Mouse (Mus musculus): ENCODE measurements around the gene Ccr1. TPM values are rescaled to one million over a fixed set of nuclear protein-coding genes. Genes with fewer than 3 reads are reported as not detected.

The Ccr1 gene
- total RNA-seq, 2 experiments from 2014 or later, result 0.38 TPM; not detected in 1

- no peak overlapping the region for H3K27ac ChIP-seq
- DNase-seq (ENCODE audit: extremely low spot score in 1 of 2, low spot score in 2 of 2), result no peak
- no peak overlapping the region for H3K4me3 ChIP-seq
- intact Hi-C loops (cut with DNase I), result no loop called here
- TF ChIP-seq CTCF (IDR thresholded peaks at IDR 0.05), result no peak
Measured at GRCm38 (mm10) chr9:123949432-123949831, 19.1 kb downstream of the Ccr1 start.

DNA sequence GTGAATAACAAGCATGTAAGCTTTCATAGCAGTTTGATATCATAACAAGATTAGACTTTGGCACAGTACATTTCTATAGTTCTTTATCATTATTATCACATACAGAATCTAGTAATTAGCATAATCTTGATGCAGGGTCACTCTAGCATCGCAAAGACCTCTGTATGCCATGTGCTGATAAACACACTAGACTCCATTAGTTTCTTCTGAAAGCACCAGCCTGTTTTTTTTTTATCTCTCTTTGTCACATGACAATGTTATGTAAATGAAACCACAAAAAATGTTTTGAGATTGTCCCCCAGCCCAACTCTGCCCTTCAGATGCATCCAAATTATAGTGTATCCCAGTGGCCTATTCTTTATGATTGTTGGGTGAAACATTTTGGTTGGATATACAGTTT, 20.7 kb downstream of the Ccr1 start:
- no peak overlapping the region for H3K27ac ChIP-seq
- intact Hi-C loops (cut with DNase I), result no loop called here

DNA sequence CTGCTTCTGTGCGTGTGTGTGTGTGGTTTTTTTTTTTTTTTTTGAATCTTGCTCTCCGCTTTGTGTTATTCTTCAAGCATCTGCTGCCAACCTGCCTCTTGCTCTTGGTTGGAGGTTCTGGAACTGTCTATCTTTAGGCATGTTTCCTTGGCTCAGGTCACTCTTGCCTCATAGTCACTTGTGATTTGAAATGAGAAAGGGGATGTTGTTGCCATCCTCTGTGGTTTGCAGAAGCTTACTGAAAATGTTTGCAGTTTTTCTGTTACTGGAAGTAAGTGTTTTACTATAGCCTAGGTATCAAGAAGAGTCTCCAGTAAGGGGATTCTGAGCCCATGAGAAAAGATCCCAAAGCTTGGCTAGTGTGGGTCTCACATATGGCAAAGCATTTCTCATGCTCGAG, 26.5 kb downstream of the Ccr1 start:
- no peak for TF ChIP-seq CTCF (IDR thresholded peaks at IDR 0.05)
- H3K27ac ChIP-seq, result no peak overlapping the region
- intact Hi-C loops (cut with DNase I), result no loop called here
- H3K4me3 ChIP-seq, result no peak overlapping the region
- DNase-seq (ENCODE audit: extremely low spot score in 1 of 2, low spot score in 2 of 2), result no peak

More for the DNA sequence above, 20.7 kb downstream of the Ccr1 start:
- DNase-seq (ENCODE audit: extremely low spot score in 1 of 2, low spot score in 2 of 2), result no peak
- TF ChIP-seq CTCF (IDR thresholded peaks at IDR 0.05), result no peak
- H3K4me3 ChIP-seq, result no peak overlapping the region

- no peak for TF ChIP-seq CTCF (IDR thresholded peaks at IDR 0.05)
- DNase-seq (ENCODE audit: extremely low spot score in 1 of 2, low spot score in 2 of 2), result no peak
- no peak overlapping the region for H3K4me3 ChIP-seq
- no peak overlapping the region for H3K27ac ChIP-seq
- intact Hi-C loops (cut with DNase I), result no loop called here
Measured at GRCm38 (mm10) chr9:123941316-123941715, 27.2 kb downstream of the Ccr1 start.

DNA sequence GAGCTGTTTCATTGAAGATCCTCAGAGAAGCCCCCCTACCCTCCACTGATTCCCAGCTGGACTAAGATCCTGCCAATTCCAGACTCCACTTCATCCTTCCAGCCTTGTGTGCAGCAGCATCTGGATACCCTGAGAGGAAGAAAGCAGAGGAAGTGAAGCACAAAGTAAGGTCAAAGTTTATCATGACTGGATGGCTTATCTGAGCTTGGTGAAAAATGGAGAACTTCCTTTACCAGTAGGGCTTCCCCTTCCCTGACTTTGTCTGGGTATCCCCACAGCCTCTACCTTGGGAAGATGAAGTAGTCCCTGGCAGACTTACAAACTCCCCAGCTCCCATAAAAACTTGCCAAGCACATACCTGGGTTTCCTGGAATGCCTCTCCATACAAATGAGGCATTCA, 27.9 kb downstream of the Ccr1 start:
- intact Hi-C loops (cut with DNase I), result no loop called here
- no peak overlapping the region for H3K27ac ChIP-seq
- no peak for DNase-seq (ENCODE audit: extremely low spot score in 1 of 2, low spot score in 2 of 2)
- TF ChIP-seq CTCF (IDR thresholded peaks at IDR 0.05), result no peak
- no peak overlapping the region for H3K4me3 ChIP-seq

DNA sequence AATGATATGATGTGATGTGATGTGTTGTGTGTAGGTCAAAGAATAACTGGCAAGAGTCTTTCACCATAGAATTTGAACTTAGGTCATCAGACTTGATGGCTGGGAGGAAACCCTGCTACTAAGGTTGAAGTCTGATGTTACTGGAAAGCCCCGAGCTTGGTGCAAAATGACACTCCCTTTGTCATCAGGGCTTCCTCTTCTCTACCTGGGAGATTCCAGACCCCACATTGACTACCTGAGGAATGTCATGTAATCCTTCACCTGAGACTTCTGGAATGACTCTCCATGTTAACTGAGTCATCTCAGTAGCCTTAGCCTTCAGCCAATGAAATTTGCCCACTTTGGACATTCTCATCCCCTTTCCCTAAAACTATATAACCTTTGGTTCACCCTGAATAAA, 28.3 kb downstream of the Ccr1 start:
- TF ChIP-seq CTCF (IDR thresholded peaks at IDR 0.05), result no peak
- no peak for DNase-seq (ENCODE audit: extremely low spot score in 1 of 2, low spot score in 2 of 2)
- intact Hi-C loops (cut with DNase I), result no loop called here
- Histone ChIP-seq H3K4me3 (no peak overlapping the region), H3K27ac (no peak overlapping the region)

DNA sequence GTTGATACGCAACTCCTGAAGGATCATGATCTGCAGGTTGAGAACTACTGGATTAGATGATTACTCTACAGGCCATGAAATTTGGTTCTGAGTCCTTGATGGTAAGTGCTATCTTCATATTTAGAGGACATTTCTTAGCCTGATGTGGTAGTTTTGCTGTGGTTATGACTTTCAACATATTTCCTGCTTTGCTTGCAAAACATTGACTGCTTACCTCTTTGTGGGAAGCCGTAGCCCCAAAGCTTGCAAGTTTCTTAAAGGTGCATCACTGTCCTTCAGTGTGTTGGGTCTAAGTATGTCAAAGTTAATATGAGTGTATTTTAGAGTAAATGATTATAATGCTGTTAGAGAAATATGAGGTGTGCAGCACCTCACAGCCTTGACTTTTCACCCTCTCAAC, 30.5 kb downstream of the Ccr1 start:
- no peak for TF ChIP-seq CTCF (IDR thresholded peaks at IDR 0.05)
- no peak for DNase-seq (ENCODE audit: extremely low spot score in 1 of 2, low spot score in 2 of 2)
- intact Hi-C loops (cut with DNase I), result no loop called here
- Histone ChIP-seq H3K4me3 (no peak overlapping the region), H3K27ac (no peak overlapping the region)

DNA sequence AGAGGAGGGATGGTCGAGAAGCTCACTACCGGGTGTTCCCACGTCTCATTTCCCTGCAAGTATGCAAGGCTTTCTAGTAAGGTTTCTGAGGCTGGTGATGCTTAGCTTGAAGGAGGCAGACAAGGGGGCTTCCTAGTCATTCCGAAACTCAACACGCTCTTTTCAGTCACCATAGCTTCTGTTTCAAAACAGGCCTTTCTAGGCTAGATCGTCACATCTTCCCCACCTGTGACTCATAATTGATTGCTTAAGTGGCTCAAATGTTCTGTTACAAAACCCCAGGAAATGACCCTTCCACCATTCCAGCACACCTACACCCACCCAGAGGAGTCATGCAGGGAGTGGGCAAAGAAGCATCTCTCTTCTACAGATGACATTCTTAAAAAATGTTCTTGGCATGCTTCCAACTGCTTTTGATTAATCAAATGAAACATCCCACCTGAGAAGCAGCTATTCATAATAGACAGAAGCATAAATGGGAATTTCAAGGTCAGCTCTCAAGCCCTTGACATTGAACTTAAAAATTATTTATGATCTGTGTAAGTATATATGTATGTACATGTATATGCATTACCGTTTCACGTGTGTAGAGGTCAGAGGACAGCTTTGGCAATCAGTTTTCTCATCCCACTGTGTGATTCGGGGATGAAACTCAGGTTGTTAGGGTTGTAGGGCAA, 31.8 kb downstream of the Ccr1 start:
- Histone ChIP-seq H3K4me3 (no peak overlapping the region), H3K27ac (no peak overlapping the region)
- no peak for TF ChIP-seq CTCF (IDR thresholded peaks at IDR 0.05)
- intact Hi-C loops (cut with DNase I), result no loop called here
- DNase-seq (ENCODE audit: extremely low spot score in 1 of 2, low spot score in 2 of 2), result no peak

DNA sequence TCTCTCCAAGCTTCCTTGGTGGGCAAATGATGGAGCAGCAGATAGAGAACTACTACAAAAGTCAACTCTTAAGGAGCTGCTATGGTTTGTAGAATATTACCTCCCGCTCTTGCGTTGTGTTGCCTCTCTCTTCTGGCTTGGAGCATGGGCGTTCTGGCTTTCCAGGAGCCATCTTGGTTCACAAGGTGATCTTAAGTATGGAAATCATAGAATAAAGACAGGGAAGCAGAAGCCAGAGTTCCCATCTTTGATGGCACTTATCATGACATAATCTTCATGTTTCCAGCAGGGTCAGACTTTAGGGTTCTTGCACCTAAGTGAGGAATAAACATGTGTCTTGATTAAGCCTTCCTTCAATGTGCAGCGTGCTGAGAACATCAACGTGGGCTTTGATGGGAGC, 32.7 kb downstream of the Ccr1 start:
- DNase-seq (ENCODE audit: extremely low spot score in 1 of 2, low spot score in 2 of 2), result no peak
- no peak overlapping the region for H3K4me3 ChIP-seq
- no peak overlapping the region for H3K27ac ChIP-seq
- intact Hi-C loops (cut with DNase I), result no loop called here
- no peak for TF ChIP-seq CTCF (IDR thresholded peaks at IDR 0.05)

DNA sequence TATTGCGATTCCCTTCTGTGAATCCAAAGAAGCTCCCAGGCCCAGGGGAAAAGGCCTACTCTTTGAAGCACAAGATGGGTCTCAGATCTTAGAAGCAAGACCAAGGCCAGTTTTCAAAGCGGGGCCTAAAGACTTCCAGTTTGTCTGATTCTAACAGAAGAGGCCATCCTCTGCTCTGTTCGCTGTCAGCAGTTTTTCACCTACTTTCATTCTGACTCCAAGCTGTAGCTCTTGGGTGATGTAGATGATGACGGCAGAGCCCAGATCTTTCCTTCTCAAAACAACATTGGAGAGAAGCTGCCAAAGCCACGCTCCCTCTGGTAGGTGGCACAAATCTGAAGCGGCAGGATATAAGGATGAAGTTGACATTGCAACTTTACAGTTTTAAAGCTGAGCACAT, 33.1 kb downstream of the Ccr1 start:
- Histone ChIP-seq H3K4me3 (no peak overlapping the region), H3K27ac (no peak overlapping the region)
- no peak for TF ChIP-seq CTCF (IDR thresholded peaks at IDR 0.05)
- intact Hi-C loops (cut with DNase I), result no loop called here
- no peak for DNase-seq (ENCODE audit: extremely low spot score in 1 of 2, low spot score in 2 of 2)

GRCm38 (mm10) chr9:123933716-123934445, 34.6 kb downstream of the Ccr1 start:
- intact Hi-C loops (cut with DNase I), result no loop called here
- no peak for TF ChIP-seq CTCF (IDR thresholded peaks at IDR 0.05)
- Histone ChIP-seq H3K4me3 (no peak overlapping the region), H3K27ac (no peak overlapping the region)
- DNase-seq (ENCODE audit: extremely low spot score in 1 of 2, low spot score in 2 of 2), result no peak

DNA sequence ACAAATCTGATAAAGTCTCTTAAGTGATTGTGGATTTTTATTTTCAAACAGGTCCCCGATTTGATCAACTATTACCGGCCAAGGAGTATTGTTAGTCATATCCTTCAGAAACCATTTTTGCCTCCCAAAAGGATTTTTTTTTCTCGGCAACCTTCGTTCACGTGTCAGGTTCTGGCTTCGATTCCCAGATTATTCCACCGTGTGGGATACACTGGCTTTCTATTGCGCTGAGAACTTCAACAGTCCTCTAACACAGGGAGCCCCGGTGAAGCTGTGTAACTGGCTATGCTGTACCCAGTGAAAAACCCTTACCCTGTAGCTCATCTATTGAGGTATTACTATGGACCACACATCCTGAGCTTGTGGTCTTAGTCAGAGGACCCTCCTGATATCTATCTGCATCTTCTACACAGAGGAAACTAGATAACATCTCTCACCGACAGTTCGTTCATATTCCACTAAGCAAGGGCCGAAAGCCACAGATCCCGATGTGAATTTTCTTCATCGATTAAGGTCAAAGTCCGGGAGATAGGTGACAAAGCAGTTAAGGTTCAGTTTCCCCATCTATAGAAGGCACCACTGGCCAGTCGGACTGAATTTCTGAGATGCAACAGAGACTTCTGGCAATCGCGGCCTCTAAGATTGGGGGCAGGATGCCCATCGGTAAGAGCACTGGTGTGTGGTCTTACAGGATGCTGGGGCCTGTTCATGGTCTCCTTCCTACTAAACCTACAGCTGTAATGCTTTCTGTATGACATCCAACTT, 35.4 kb downstream of the Ccr1 start:
- Histone ChIP-seq H3K27ac (no peak overlapping the region), H3K4me3 (no peak overlapping the region)
- DNase-seq (ENCODE audit: extremely low spot score in 1 of 2, low spot score in 2 of 2), result no peak
- intact Hi-C loops (cut with DNase I), result no loop called here
- TF ChIP-seq CTCF (IDR thresholded peaks at IDR 0.05), result no peak

Data from left cerebral cortex, adult 2 months (tissue).